Mouse (Mus musculus): ENCODE measurements around the gene BC024978.
A peak's percentile ranks its signal among the peaks of the same experiment; 100 is the strongest.

The BC024978 gene

GRCm38 (mm10) chr7:27174896-27175295 lies 20.7 kb upstream of the BC024978 start:
- DNase-seq (ENCODE audit: low read depth in 1 of 2, low spot score in 2 of 2) = no peak

DNA sequence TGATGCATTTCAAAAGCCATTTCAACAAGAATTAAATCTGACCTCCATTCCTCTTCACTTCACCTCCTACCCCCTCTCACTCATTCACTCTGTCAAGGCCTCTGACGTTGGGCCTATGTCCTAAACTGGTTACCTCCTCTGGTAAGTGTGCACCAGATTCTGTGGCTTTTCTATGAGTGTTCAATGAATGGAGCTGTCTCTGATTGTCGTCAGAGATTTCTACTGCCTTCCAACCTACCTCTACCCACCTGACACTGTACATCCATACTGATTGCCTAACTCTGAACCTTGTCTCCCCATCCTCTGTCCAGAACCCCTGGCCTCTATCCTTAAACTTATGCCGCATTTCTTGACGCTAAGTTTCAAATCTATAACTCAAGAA lies 17.6 kb upstream of the BC024978 start:
- no peak for DNase-seq (ENCODE audit: low read depth in 1 of 2, low spot score in 2 of 2)

- DNase-seq (ENCODE audit: low read depth in 1 of 2, low spot score in 2 of 2) = peak; percentile 97 to 98
These were observed 17.0 kb upstream of the BC024978 start, which contains the start of gene Rab4b for GRCm38 (mm10) chr7:27178324-27179216. Rab4b (minus strand) TSS chr7:27178896.

DNA sequence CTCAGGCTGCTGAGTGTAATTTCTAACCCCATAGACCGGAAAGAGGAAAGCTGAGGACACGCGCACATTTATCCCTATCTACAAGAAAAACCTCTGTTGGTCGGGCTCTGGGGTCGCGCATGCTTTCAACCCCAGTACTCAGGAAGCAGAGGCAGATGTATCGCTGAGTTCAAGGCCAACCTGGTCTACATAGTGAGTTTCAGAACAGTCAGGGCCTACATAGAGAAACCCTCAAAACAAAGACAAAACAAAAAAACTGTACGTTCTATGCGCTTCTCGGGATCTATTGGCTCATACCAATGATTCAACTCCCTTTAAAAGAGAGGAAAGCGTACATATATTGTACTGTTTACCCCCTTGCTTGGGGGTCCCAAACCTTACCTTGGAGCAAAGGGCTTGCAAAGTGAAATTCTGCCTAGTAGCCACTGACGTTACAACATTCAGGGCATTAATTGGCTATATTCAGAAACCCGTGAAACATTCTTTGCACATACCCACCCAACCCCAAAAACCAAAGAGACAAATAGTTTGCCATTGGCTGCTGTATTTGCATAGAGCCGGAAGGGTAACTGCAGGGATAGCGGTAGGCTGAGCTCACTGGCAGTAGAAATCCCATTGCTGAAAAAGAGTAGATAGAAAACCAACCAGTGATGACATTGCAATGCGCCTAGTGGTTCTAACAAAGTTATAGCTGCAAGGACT lies 16.2 kb upstream of the BC024978 start:
- no peak for DNase-seq (ENCODE audit: low read depth in 1 of 2, low spot score in 2 of 2)

GRCm38 (mm10) chr7:27180036-27180435 lies 15.5 kb upstream of the BC024978 start:
- DNase-seq (ENCODE audit: low read depth in 1 of 2, low spot score in 2 of 2) = no peak

GRCm38 (mm10) chr7:27180837-27181695 lies 14.5 kb upstream of the BC024978 start, which contains the start of the genes Gm21983 and Mia:
Gm21983 (minus strand) TSS chr7:27181086.
Mia (minus strand) TSS chr7:27181157.
- no peak for DNase-seq (ENCODE audit: low read depth in 1 of 2, low spot score in 2 of 2)

GRCm38 (mm10) chr7:27182498-27182897 lies 13.1 kb upstream of the BC024978 start:
- no peak for DNase-seq (ENCODE audit: low read depth in 1 of 2, low spot score in 2 of 2)

- DNase-seq (ENCODE audit: low read depth in 1 of 2, low spot score in 2 of 2) = no peak
These were observed 10.6 kb upstream of the BC024978 start for GRCm38 (mm10) chr7:27184964-27185363.

DNA sequence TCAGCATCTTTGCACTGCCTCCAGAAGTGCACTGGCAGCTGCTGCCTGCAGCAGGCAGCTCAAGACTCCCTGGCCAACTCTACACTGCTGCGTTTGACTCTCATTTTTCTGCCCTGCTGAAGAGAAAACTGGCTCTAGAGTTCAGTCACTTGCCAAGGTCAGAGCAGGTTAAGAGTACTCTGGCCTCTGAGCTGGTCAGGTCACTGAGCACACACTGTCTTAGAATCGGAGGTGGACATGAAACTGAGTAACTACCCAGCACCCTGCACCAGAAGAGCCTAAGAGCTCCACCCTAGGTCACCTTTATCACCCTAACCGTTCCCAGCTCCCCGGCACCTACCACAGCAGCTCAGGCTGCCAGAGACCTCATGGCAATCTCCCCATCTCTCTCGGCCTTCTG lies 9.6 kb upstream of the BC024978 start:
- DNase-seq (ENCODE audit: low read depth in 1 of 2, low spot score in 2 of 2) = no peak

DNA sequence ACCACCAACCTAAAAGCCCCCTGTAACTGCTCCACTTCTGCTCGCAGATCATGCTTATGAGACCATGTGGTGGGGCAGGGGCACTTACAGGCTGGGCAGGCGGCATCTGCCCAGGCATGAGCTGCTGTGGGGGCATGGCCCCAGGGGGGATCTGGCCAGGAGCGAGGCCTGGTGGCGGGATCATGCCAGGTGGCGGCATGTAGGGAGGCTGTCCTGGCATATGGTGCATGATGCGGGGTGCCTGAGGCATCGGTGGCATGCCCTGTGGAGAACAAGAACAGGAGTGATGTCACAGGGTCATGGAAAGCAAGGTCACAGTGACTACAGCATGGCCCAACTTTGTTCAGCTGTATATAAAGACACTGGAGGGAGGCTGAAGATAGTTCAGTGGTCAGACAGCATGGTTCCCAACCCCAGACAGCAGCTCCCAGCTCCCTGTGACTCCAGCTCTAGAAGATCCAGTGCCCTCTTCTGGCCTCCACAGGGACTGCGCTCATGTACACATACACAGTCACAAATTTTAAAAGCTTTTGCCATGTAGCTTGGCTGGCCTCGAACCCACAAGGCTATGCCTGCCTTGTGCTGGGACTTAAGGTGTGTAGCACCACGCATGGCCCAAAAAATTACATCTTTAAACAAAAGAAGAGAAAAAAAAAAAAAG lies 6.2 kb upstream of the BC024978 start:
- no peak for DNase-seq (ENCODE audit: low read depth in 1 of 2, low spot score in 2 of 2)

DNA sequence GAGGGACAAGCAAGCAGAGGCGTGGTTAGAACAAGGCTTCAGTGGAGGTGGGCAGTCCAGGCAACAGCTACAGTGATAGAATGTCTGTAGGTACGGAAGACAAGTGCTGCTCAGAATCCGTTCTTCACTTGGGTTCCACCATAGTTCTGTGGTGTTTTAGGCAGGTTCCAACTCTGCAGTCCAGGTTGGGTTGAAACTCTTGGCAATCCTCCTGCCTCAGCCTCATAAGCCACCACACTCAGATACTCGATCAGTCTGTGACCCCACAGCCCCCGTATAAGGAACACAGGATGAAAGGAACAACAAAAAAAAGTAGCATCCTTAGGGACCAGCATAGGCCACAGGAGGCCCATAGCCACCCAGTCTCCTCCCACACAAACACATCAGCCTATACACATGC lies 3.1 kb upstream of the BC024978 start:
- no peak for DNase-seq (ENCODE audit: low read depth in 1 of 2, low spot score in 2 of 2)

DNA sequence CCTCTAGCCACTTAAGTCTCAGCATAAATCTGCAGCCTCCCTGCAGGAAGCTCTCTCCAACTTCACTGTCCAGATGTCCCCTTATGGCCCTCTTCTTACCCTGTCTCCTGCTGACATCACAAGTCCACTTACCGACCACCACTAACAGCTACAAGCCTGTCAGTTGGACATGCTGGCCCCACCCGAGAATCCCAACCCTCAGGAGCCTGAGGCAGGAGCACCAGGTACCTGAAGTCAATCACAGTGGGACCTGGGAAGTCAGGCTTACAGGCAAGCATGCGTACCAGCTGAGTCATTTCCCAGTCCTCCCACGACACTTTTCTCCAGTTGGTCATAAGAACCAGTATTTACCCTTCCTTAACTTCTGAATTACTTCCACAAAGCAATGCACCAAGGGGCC lies 1.9 kb upstream of the BC024978 start:
- no peak for DNase-seq (ENCODE audit: low read depth in 1 of 2, low spot score in 2 of 2)

GRCm38 (mm10) chr7:27197136-27197535 lies 1.6 kb downstream of the BC024978 start:
- no peak for DNase-seq (ENCODE audit: low read depth in 1 of 2, low spot score in 2 of 2)

- DNase-seq (ENCODE audit: low read depth in 1 of 2, low spot score in 2 of 2) = no peak
These were observed 2.1 kb downstream of the BC024978 start for GRCm38 (mm10) chr7:27197634-27198033.

DNA sequence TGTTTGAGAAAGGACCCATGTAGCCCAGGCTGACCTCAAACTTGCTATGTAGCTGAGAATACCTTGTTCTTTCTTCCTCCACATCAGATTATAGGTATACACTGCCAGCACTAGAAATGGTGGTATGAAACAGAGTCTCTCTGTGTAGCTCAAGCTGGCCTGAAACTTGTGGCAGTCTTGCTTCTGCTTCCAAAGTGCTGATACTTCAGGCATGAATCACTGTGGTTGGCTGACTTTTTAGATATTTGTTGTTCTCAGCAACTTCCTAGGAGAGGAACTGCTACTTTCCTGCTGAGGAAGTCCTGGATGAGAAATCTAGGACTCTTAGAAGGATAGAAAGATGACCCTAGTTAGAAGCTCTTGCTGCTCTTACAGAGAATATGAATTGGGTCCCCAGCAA lies 2.8 kb downstream of the BC024978 start:
- DNase-seq (ENCODE audit: low read depth in 1 of 2, low spot score in 2 of 2) = no peak

- DNase-seq (ENCODE audit: low read depth in 1 of 2, low spot score in 2 of 2) = no peak
These were observed 3.2 kb downstream of the BC024978 start for GRCm38 (mm10) chr7:27198779-27199178.

DNA sequence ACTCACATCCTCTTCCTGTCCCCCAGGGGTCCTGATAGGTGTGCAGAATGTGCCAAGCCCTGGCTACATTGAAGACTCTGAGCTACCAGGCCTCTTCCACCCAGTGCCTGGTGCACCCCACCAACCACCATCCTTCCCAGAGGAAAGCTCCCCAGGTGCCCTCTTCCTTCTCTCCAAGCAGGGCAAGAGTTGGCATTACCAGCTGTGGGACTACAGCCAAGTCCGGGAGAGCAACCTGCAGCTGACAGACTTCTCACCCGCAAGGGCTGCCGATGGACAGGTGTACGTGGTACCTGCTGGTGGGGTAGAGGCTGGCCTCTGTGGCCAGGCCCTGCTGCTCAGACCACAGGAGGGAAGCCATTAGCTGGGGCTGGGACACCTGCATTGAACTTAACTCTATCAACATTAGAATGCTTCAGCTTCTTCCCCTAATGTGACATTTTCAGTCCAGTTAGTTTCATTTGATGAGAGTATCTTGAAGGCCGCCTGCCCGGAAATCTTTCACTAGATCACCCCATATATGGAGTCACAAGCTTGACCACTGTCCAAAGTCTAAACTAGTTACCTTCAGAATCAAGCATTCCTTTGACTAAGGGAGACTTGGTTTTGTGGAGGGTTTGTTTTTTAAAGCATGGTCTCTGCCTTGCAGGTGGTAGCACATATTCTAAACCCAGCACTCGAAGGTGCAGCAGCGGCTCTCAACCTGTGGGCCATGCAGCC lies 8.3 kb downstream of the BC024978 start:
- DNase-seq (ENCODE audit: low read depth in 1 of 2, low spot score in 2 of 2) = no peak

DNA sequence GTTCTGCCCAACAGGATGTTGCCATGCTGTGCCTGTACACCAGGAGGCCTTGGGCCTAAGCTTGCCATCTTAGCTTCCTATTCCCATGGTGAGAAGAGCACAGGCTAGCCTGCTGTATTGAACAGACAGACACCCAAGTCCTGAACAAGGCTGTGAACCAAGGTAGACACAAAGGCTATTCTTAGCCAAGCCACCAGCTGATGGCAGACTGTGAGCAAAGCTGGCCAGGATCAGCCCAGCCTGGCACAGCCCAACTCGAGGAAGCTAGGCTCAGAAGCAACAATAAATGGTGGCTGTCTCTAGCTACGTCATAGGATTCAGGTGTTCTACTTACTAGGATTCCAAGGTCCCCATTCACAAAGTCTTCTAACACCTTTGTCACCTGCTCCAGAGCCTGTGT lies 17.0 kb downstream of the BC024978 start:
- no peak for DNase-seq (ENCODE audit: low read depth in 1 of 2, low spot score in 2 of 2)

- no peak for DNase-seq (ENCODE audit: low read depth in 1 of 2, low spot score in 2 of 2)
These were observed 23.0 kb downstream of the BC024978 start for GRCm38 (mm10) chr7:27218586-27218985.

- no peak for DNase-seq (ENCODE audit: low read depth in 1 of 2, low spot score in 2 of 2)
These were observed 24.4 kb downstream of the BC024978 start for GRCm38 (mm10) chr7:27219937-27220336.

Data from monocyte, adult 2 months (primary cell).